Mouse (Mus musculus): ENCODE data around the gene Pde4dip. TPM values are rescaled to one million over a fixed set of nuclear protein-coding genes. Genes with fewer than 3 reads are reported as not detected.
A peak's percentile ranks its signal among the peaks of the same experiment; 100 is the strongest.

Pde4dip gene
- total RNA-seq, 2 experiments from 2014 or later: 1.4 to 2.9 TPM

DNA sequence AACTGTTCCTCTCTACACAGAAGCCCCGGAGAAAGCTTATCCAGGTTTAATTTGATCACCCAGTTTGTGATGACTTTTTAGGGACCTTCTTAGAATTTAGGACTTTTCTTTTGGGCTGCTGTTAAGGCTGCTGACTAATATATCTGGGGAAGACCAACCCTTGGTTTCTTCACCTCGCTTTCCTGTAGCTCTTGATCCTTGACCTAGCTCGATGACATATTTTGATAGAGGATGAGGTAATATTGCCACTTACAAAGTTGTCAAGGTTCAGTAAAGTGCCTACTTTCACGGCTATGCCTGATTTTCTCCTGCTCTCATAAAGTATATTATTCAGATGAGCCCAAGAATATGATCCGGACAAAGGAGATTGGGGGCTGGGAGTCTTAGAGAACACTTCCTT is 13.1 kb upstream of the Pde4dip start:
- peak; percentile 17; the same call in 1 of the 2 replicates for ATAC-seq (replicated peaks; ENCODE audit: low FRiP score, poor library complexity, severe bottlenecking)

GRCm38 (mm10) chr3:97900516-97901490 is 12.3 kb upstream of the Pde4dip start, which contains the start of gene Sec22b:
Gene Sec22b, plus strand, starts transcription at chr3:97901190.
- ATAC-seq (replicated peaks; ENCODE audit: low FRiP score, poor library complexity, severe bottlenecking): peak; percentile 95

DNA sequence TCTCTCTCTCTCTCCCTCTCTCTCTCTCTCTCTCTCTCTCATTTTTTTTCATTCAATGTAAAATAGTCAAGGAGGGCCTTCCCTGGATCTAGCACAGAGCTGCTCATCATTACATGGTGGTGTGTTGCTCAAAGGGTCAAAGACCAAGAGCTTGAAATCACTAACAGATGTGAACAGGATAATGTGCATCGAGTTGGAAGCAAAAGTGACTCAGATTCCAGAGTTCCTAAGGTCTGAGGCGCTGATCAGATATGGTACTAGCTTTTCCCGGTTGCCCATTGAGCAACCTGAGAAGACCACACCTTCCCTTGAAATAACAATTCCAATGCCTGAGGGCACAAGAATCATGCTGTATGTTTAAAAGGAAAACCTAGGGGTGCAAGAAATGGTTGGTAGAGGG is 9.9 kb upstream of the Pde4dip start:
- no peak for ATAC-seq (replicated peaks; ENCODE audit: low FRiP score, poor library complexity, severe bottlenecking)

DNA sequence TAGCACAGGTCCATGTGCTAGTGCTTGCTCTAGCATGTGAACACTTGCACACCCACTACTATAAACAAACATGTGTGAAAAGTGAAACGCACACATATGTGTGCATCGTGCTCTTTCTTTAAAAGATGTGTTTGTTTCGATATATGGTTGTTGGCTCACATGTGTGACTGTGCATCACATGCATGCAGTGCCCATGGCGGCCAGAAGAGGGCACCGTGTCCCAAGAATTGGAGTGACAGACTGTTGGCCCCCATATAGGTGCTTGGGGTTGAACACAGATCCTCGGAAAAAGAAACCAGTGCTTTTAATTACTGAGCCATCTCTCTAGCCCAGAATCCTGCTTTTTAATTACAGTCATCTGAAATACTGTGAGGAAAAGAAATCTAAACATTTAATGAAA is 6.2 kb upstream of the Pde4dip start:
- peak; percentile 88 for ATAC-seq (replicated peaks; ENCODE audit: low FRiP score, poor library complexity, severe bottlenecking)

DNA sequence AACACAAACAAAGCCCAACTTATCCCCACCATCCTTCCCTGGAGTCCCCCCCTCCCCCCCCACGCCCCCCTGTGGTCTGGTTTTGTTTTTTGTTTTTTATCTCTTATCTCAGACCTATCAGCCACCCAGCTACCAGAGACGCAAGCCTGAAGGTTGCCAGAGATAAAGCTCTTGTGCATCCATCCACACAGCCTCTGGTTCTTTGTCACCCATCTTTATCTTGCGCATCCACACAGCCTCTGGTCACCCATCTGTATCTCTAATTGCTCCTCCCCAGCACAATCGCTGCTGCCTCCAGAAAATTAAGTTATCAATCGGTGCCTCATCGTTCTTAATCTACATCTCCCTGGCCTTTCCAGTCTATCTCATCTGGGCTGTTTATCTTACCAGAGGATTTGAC is 1.7 kb upstream of the Pde4dip start:
- no peak for ATAC-seq (replicated peaks; ENCODE audit: low FRiP score, poor library complexity, severe bottlenecking)

DNA sequence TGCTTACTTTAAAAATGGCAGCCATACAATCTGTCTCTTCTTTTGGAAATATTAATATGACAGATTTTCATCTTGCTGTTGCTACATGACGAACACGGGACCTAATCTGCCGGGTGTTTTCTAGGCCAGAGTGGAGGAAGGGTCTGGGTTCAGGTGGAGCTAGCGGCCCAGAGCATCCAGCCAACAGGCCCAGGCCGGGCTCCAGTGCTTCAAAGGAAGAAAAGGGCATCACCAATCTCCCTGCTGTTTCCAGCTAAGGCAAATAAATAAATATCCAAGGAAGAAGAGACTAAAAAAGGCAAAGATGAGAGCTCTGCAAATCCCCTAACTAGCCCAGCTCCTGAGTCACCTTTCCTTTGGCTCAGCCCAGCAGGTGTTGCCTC is 731 bp downstream of the Pde4dip start:
- ATAC-seq (replicated peaks; ENCODE audit: low FRiP score, poor library complexity, severe bottlenecking): no peak

DNA sequence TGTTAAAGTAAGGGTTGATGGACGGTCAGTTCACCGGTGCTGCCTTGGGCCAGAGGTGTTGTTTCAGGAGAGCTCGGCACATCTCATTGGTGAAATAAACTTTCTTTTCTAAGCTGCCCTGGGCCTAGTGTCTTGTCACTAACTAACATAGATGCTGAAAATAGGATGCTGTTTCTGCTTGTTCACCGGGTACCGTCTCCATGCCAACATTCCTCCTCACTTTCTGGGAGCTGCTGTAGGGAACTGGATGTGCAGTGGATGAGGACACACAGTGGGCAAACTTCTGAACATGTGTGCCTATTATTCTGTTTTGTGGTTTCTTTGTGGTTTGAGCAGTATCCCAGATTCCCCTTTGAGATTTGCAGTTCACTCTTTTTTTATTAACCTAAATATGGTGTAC is 6.9 kb downstream of the Pde4dip start:
- no peak for ATAC-seq (replicated peaks; ENCODE audit: low FRiP score, poor library complexity, severe bottlenecking)

- ATAC-seq (replicated peaks; ENCODE audit: low FRiP score, poor library complexity, severe bottlenecking): no peak
These were observed 9.3 kb downstream of the Pde4dip start for GRCm38 (mm10) chr3:97879222-97879621.

- ATAC-seq (replicated peaks; ENCODE audit: low FRiP score, poor library complexity, severe bottlenecking): no peak
These were observed 12.2 kb downstream of the Pde4dip start for GRCm38 (mm10) chr3:97876259-97876658.

DNA sequence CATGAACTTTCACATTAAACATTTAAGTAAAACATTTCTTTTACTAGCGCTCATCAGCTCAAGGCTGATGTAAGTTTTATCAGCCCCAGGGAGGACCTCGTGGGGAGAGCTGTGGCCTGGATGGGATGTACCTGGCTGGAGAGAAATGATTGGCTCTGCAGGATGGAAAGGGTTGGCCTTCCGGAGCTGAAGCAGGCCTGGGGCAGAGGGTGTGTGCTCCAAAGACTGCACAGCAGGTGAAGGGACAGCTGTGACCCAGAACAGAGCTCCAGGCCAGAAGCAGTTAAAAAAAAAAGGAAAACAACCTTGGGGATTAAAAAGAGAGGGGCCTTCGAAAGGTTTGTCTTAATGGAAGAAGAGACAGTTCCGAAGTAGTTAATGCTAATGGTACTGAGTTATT is 13.7 kb downstream of the Pde4dip start:
- no peak for ATAC-seq (replicated peaks; ENCODE audit: low FRiP score, poor library complexity, severe bottlenecking)

DNA sequence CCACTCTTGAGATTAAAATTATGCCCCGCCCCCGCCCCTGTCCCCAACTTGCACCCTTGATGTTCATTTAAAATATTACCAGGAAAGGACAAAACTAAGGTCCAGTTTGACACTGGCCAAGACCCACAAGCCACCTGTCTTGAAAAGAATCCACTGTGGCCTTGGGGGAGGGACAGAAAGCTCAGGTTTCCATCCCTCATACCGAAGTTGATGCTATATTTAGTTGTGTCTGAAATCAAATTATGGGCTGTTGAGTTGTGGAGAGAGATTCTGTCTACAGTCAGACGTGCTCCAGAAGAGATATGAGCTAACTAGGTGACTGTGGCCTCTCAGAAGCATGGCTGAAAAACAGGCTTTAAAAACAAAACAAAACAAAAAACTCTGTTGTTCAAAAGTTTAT is 18.8 kb downstream of the Pde4dip start:
- ATAC-seq (replicated peaks; ENCODE audit: low FRiP score, poor library complexity, severe bottlenecking): no peak

DNA sequence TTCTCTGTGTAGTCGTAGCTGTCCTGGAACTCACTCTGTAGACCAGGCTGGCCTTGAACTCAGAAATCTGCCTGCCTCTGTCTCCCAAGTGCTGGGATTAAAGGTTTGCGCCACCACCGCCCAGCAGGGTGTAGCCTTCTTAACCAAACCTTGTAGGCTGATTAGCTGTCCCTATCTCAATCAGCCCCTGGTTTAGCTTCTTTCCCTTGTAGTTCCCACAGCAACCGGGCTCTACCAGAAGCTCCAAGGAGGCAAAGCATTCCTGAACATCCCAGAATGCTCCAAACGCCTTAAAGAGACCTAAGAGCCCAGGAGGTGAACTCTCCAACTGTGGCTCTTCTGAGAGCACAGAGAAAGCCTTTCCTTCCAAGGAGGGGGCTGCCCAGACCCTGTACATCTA is 19.8 kb downstream of the Pde4dip start:
- no peak for ATAC-seq (replicated peaks; ENCODE audit: low FRiP score, poor library complexity, severe bottlenecking)

GRCm38 (mm10) chr3:97868024-97868689 is 20.4 kb downstream of the Pde4dip start:
- peak; percentile 49; the same call in 1 of the 2 replicates for ATAC-seq (replicated peaks; ENCODE audit: low FRiP score, poor library complexity, severe bottlenecking)

DNA sequence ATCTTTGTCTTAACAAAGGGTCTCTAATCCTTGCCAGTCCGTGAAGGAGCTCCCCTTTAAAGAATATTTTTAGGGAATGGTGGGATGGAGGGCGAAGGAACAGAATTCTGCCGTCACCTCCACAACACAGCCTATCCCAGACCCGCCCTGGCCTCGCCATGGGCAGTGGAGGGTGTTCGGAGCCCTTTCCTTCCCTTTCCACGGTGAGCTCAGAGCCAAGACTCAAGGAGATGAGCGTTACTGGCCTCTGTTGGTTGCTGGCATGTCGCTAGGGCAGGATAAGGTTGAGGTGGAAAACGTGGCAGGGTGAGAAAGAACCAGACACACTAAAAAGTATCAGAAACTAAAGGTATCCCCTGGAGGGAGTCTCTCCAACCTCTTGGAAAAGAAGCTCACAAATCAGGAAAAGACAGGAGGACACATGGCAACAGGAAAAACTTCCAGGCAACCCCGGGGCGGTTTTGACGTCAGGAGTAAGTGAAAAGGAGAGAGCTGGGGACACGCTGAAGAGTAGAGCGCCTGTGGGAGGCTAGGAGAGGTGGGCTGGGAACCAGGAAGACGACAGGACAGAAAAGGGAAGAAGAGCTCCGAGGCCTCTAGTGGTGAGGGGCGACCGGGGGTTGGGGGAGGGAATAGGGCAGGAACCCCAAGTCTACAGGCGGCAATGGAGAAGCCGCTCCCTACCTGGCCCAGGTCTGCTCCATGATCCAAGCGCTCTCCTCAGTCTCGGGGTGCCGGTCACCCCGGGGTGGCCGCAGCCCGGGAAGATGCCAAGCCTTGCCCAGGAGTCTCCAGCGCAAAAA is 21.1 kb downstream of the Pde4dip start:
- ATAC-seq (replicated peaks; ENCODE audit: low FRiP score, poor library complexity, severe bottlenecking): no peak

DNA sequence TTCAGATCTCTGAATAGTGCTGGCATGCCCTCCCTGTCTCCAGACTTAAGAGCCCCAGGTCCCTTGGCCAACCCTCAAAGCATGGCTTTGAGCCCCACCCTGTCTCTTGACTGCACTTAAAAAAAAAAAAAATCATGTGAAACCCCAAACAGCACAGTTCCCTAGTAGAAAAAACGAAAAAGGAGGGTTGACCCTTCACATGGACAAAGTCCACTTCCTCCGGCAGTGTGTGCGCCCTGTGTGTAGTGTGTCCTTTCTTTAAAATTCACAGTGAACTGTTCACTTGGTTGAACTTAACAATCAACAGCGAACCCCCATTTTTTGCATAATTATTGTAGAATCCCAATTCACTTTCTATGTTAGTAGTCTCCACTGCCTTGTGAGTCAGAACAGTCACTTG is 21.8 kb downstream of the Pde4dip start:
- no peak for ATAC-seq (replicated peaks; ENCODE audit: low FRiP score, poor library complexity, severe bottlenecking)

DNA sequence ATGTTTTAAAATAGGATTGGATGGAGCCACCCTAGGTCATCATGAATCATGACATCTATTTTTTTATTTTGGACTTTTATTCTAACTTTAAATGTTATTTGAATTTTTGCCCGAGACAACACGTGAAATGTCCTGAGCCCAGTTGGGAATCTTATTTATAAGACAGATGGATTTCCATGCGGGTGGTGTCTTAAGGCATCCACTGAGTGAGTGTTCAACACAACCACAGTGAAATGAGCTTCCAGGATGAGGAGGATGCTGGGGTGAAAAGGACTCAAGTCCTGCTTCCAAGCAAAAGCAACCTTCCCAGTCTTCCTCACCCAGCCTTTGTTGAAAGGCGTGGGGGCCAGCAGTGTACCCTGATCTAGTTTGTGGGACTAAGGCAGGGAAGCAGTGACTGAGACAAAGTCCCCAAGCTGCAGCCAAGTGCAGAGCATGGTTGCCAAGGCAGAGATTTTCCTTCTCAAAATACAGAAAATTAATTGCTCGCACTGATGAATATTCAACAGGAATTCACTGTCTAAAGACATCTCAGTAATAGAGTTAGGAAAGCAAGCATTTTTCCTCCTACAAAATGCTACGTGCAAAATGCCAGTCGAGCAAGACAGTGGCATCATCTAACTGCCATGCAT is 27.6 kb downstream of the Pde4dip start:
- no peak for ATAC-seq (replicated peaks; ENCODE audit: low FRiP score, poor library complexity, severe bottlenecking)

GRCm38 (mm10) chr3:97859400-97859799 is 29.1 kb downstream of the Pde4dip start:
- no peak for ATAC-seq (replicated peaks; ENCODE audit: low FRiP score, poor library complexity, severe bottlenecking)

GRCm38 (mm10) chr3:97854575-97855384 is 33.7 kb downstream of the Pde4dip start:
- no peak for ATAC-seq (replicated peaks; ENCODE audit: low FRiP score, poor library complexity, severe bottlenecking)

DNA sequence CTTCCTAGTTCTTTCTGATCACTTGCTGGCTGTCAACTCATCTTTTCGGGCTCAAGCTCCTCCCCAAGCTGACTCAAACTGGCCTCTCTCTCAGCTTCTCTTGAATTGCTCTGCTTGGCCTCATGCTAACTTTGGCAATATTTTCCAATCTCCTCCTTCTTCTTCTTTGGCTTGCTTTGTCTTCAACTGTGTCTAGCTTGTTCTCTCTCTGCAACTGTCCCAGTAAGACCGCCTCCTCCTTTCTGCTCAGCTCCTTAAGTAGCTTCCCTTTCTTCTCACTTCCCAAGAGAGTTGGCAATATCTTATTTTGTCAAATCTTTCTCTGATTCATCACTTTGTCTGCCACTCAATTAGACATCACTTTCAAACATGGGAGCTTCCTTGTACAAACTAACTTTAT is 36.7 kb downstream of the Pde4dip start:
- no peak for ATAC-seq (replicated peaks; ENCODE audit: low FRiP score, poor library complexity, severe bottlenecking)

Data from erythroblast, adult 5-6 weeks (primary cell).